Mouse (Mus musculus) myocyte (in vitro differentiated cells): ENCODE results near the gene Mbd6.
A peak's percentile ranks its signal among the peaks of the same experiment; 100 is the strongest.

ENCODE experiments used
- CEBPB ChIP-seq: IDR thresholded peaks from 2 replicates; pipeline ENCODE4 v1.6.1; 2011; ENCODE audit warnings: mild to moderate bottlenecking, moderate library complexity; ENCODE audit not compliant: poor library complexity, insufficient read depth, severe bottlenecking
- POLR2A ChIP-seq: IDR thresholded peaks from one replicate; pipeline ENCODE4 v1.6.1; 2011; ENCODE audit warnings: low read depth, mild to moderate bottlenecking, control low read depth, moderate library complexity; ENCODE audit not compliant: insufficient read length
- POLR2AphosphoS2 ChIP-seq: IDR thresholded peaks from one replicate; pipeline ENCODE4 v1.6.1; 2011; ENCODE audit warnings: low read depth, control low read depth; ENCODE audit not compliant: insufficient read length
- USF1 ChIP-seq: IDR thresholded peaks from one replicate; pipeline ENCODE4 v1.6.1; 2011; ENCODE audit warnings: low read depth, mild to moderate bottlenecking, control low read depth, moderate library complexity

DNA sequence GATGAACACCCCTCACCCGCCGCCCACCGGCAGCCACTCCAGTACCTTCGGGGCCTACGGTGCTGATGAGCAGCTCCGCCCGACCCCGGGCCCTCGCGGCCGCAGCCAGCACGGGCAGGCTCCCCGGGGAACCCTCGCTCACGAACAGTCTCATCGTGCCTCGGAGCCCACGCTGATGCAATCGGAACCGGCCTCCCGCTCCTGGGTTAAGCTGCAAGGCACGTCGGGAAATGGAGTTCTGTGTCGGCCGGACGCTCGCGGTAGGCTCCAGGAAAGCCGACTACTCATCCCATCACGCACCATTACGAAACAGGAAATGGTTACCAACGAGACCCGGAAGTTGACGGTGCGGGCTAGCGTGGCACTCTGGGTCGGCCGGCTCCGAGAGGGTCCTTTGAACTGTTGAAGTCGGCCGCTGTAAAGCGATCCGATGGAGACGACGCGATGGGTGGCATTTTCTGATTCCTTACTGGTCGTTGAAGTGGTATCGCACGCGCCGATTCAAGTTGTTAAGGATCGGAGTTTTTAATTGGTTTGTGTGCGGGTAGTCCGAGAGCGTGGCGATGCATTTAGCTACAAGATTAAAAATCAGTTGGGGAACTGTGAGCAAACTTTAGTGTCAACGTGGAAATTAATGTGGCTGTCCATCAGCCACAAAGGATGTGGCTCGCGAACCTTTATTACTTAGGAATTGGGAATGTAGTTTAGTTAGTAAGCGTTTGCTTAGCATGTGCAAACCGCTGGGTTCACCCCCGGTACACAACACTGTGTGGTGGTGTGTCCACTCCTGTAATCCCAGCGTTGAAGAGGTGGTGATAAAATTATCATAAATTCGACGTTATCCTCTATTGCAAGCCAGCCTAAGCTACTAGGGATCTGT lies 22.9 kb upstream of the Mbd6 start, which contains the start of gene Mars:
- TF ChIP-seq POLR2AphosphoS2, result peak; percentile 87
- TF ChIP-seq USF1, result no peak
- TF ChIP-seq CEBPB, result peak; percentile 88
- TF ChIP-seq POLR2A, result peak; percentile 90
